Mouse (Mus musculus): Measurements from ENCODE around the gene Folr1. TPM values are rescaled to one million over a fixed set of nuclear protein-coding genes. Genes with fewer than 3 reads are reported as not detected.

Gene Folr1
- total RNA-seq, 2 experiments from 2014 or later: not detected

- no peak; the same call in 1 of the 2 replicates for ATAC-seq (replicated peaks; ENCODE audit: low FRiP score, poor library complexity, severe bottlenecking)
Observed at GRCm38 (mm10) chr7:101871296-101871695, 708 bp upstream of the Folr1 start.

GRCm38 (mm10) chr7:101869163-101869500 is 1.5 kb downstream of the Folr1 start:
- ATAC-seq (replicated peaks; ENCODE audit: low FRiP score, poor library complexity, severe bottlenecking): no peak

- peak; percentile 64 for ATAC-seq (replicated peaks; ENCODE audit: low FRiP score, poor library complexity, severe bottlenecking)
Observed at GRCm38 (mm10) chr7:101868241-101869162, 2.1 kb downstream of the Folr1 start.

DNA sequence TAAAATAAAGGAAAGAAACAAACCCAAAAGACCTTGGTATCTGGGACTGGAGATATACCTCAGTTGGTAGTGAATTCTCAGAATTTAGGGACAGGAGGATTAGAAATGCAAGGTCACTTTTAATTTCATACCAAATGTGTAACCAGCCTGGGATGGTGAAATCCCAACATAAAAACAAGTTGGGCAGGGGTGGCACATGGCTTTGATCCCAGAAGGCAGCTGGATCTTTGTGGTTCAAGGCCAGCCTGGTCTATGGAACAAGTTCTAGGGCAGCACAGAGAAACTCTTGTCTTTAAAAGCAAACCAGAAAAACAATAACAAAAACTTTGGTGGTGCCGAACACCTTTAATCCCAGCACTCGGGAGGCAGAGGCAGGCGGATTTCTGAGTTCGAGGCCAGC is 3.1 kb downstream of the Folr1 start:
- ATAC-seq (replicated peaks; ENCODE audit: low FRiP score, poor library complexity, severe bottlenecking): no peak

GRCm38 (mm10) chr7:101866491-101867265 is 3.9 kb downstream of the Folr1 start:
- no peak for ATAC-seq (replicated peaks; ENCODE audit: low FRiP score, poor library complexity, severe bottlenecking)

DNA sequence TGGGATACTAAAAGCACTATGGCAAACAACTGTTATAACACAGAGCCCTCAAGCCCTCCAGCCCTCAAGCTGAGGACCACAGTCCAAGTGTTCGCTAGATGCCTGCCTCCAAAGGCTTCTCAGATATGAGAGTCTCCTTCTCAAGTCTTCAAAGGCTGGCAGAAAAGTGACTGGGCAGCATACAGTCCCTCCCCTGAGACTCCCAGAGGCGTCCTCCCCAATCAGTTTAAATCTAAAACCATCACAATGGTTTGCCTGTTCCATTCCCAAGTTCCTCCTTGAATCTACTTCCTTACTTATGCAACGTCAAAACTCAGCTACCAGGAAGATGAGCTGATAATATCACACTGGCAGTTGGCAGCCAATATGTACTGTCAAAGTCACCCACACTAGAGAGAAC is 7.2 kb downstream of the Folr1 start, which contains the start of gene Anapc15:
Gene Anapc15 (plus strand): TSS at position 301 of the 400 bp plus-strand sequence.
- ATAC-seq (replicated peaks; ENCODE audit: low FRiP score, poor library complexity, severe bottlenecking): no peak

- no peak for ATAC-seq (replicated peaks; ENCODE audit: low FRiP score, poor library complexity, severe bottlenecking)
Observed at GRCm38 (mm10) chr7:101862291-101862690, 8.3 kb downstream of the Folr1 start.

- no peak for ATAC-seq (replicated peaks; ENCODE audit: low FRiP score, poor library complexity, severe bottlenecking)
Observed at GRCm38 (mm10) chr7:101860978-101861377, 9.6 kb downstream of the Folr1 start.

DNA sequence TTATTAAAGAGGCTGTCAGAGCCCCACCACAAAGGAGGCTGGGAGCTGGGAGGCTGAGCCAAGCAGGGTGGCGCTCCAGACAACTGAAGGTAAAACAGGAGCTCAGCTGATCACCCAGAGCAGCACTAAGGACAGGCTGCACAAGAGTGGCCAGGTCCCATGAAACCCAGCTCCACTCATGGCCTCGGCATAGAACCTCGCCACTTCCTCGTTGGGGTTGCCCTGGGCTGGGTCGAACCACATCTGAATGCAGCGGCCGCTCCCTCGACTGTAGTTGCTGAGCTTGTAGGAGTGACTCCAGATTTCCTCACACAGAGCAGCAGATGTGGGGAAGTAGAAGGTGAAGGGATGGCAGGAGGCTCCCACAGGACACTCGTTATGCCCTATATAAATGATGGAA is 12.2 kb downstream of the Folr1 start:
- no peak for ATAC-seq (replicated peaks; ENCODE audit: low FRiP score, poor library complexity, severe bottlenecking)

- ATAC-seq (replicated peaks; ENCODE audit: low FRiP score, poor library complexity, severe bottlenecking): no peak
Observed at GRCm38 (mm10) chr7:101857094-101857493, 13.5 kb downstream of the Folr1 start, which contains the start of gene Folr2. TSS of gene Folr2 (minus strand) at chr7:101857194.

DNA sequence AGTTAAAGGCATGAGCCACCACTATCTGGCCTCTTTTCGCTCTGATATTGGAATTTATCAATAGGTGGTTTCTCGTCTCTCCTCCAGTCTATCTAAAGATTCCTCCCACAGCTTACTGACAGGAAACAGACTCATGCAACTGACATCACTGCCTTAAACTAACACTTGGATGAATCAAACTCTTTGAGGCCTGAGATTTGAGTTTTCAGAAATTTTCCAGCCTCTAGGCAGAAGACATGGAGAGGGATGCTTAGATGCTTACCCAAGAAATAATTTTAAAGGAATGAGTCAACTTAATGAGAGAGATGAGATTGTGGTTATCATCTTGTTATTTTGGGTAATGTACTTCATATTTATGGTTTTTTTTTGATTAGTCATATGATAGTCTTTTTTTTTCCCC is 16.8 kb downstream of the Folr1 start:
- ATAC-seq (replicated peaks; ENCODE audit: low FRiP score, poor library complexity, severe bottlenecking): no peak

- no peak for ATAC-seq (replicated peaks; ENCODE audit: low FRiP score, poor library complexity, severe bottlenecking)
Observed at GRCm38 (mm10) chr7:101852846-101853245, 17.7 kb downstream of the Folr1 start.

DNA sequence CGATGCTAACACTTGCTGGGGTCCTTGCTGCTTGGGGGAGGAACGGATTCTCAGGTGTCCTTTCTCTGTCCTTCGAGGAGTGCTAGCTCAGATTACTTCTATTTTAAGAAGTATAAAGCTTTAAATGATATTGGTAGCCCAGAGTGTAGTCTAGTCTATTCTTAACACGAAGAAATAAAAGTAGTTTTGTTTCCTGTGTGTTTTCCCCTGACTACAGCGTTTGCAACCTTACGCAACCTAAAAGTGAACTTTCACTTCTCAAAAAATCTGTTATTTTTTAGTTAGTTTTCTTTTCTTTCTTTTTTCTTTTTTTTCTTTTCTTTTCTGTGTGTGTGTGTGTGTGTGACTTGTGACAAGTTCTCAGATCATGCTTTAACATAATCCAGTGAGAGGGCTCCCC is 18.9 kb downstream of the Folr1 start:
- no peak for ATAC-seq (replicated peaks; ENCODE audit: low FRiP score, poor library complexity, severe bottlenecking)

- ATAC-seq (replicated peaks; ENCODE audit: low FRiP score, poor library complexity, severe bottlenecking): no peak
Observed at GRCm38 (mm10) chr7:101847934-101848333, 22.7 kb downstream of the Folr1 start.

DNA sequence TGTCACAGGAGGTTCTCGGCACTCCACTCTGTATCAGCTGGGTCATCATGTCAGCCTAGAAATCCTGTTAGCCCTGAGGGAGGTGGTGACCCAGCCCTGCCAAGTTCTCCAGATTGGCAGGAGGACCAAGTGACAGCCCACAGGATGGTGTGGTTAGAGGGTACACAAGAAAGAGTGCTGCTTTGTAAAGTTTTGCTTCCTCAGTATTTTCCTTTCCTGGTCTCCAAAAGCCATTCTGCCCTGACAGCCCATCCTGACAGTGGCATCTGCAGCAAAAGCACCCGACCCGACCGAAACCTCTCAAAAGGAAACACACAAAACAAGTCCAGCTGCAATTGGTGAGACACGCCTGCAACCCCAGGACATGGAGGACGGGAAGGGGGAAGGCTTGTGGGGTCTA is 26.4 kb downstream of the Folr1 start:
- no peak for ATAC-seq (replicated peaks; ENCODE audit: low FRiP score, poor library complexity, severe bottlenecking)

DNA sequence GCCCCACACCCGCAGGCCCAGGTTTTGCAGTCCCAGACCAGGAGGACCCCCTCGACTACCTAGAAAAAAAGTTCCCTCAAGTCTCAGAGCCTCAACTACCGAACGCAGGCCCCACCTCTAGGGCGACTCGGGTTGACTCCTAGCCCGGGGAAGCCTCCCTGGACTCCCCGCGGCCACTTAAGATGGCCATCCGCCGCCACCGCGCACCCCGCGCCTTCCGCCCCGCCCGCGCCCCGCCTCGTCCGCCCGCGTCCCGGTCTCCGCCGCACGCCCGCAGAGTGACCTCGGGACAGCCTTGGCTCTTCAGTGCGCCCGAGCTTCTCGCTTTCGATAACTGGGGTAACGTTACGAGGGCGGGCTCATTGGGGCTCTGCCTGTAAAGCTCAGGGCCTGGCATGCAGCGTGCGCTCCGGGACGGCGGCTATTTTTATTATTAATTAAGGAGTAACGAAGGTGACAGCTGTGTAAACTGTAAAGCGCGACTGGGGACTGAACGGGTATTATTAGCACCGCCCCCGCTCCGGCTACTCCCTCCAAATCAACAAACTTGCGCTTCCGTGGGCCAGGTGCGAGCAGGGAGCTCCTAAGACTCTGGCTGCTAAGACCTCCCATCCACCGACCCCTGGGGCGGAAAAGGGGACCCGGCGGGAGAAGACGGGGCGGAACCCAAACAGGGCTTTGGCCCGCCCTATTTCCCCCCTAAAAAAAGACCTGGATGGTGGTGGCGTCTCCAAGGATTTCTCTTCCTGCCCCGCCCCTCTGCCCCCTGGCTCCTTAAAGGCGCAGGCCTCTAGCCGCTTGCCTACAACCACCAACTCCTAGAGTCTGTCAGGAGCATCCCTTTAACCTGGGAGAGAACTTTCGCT is 32.7 kb downstream of the Folr1 start, which contains the start of gene Inppl1:
Gene Inppl1 (minus strand): TSS at position 624 of the 866 bp plus-strand sequence.
- ATAC-seq (replicated peaks; ENCODE audit: low FRiP score, poor library complexity, severe bottlenecking): no peak

- ATAC-seq (replicated peaks; ENCODE audit: low FRiP score, poor library complexity, severe bottlenecking): no peak
Observed at GRCm38 (mm10) chr7:101837154-101837605, 33.4 kb downstream of the Folr1 start.

GRCm38 (mm10) chr7:101836271-101837153 is 34.1 kb downstream of the Folr1 start:
- no peak for ATAC-seq (replicated peaks; ENCODE audit: low FRiP score, poor library complexity, severe bottlenecking)

Measured in erythroid progenitor cell, adult 5-6 weeks (primary cell).